Mouse (Mus musculus) brain, embryonic 14.5 days (tissue): ENCODE data around the gene Fgf16. TPM values are rescaled to one million over a fixed set of nuclear protein-coding genes. Genes with fewer than 3 reads are reported as not detected.
A peak's percentile ranks its signal among the peaks of the same experiment; 100 is the strongest.

Experiments
- DNase-seq: peaks from one replicate; pipeline ENCODE4 v3.0.0-alpha.2; 2011; ENCODE audit warnings: low read depth
- CTCF ChIP-seq: fragments of 200-500 bp; IDR thresholded peaks from 2 replicates; pipeline ENCODE4 v1.5.1; 2012; ENCODE audit warnings: inconsistent platforms, mild to moderate bottlenecking, moderate library complexity, borderline replicate concordance; ENCODE audit not compliant: insufficient read depth, insufficient read length; ENCODE audit errors: extremely low read depth
- POLR2A ChIP-seq: fragments of 200-500 bp; IDR thresholded peaks from 2 replicates; pipeline ENCODE4 v1.6.1; 2012; ENCODE audit warnings: mild to moderate bottlenecking, inconsistent platforms, borderline replicate concordance; ENCODE audit not compliant: poor library complexity, insufficient read depth, insufficient read length, severe bottlenecking; ENCODE audit errors: extremely low read depth
- polyA plus RNA-seq: library from polyadenylated mRNA; depleted of rRNA; stranded (reverse); fragments of >200 nt; gene quantifications from 2 replicates; pipeline ENCODE4 v1.2.3, GENCODE M21; 2012; rRNA removed

The Fgf16 gene
- polyA plus RNA-seq, 1 experiment, result 0.05 TPM

GRCm38 (mm10) chrX:105773281-105773680, 9.2 kb downstream of the Fgf16 start:
- TF ChIP-seq CTCF (no peak), POLR2A (no peak)
- no peak for DNase-seq

GRCm38 (mm10) chrX:105794806-105795403, 30.8 kb downstream of the Fgf16 start:
- peak; percentile 52 for DNase-seq
- no peak for TF ChIP-seq POLR2A
- no peak for TF ChIP-seq CTCF

- no peak for TF ChIP-seq POLR2A
- no peak for TF ChIP-seq CTCF
- DNase-seq, result no peak
Observed at GRCm38 (mm10) chrX:105824462-105824861, 60.4 kb downstream of the Fgf16 start.

Other genes starting within 250 kb of the Fgf16 start
- gene Atrx, start 165.1 kb downstream of the Fgf16 start, polyA plus RNA-seq, result 84.4 and 105 TPM in 2 replicates
- 8.2 and 11.4 TPM in 2 replicates for gene Magt1, start 247.6 kb downstream of the Fgf16 start, polyA plus RNA-seq